Mouse (Mus musculus) ES-E14 (cell line): Measurements from ENCODE around the gene Lyrm9.

Experiments used
- MAFK ChIP-seq: IDR thresholded peaks from 2 replicates; pipeline ENCODE4 v1.6.1; 2014; ENCODE audit warnings: mild to moderate bottlenecking, low read depth, low read length, inconsistent platforms; ENCODE audit not compliant: insufficient read depth
- ZC3H11A ChIP-seq: IDR thresholded peaks from 2 replicates; pipeline ENCODE4 v1.6.1; 2012; ENCODE audit warnings: low read depth, mild to moderate bottlenecking, inconsistent platforms, low read length, borderline replicate concordance

- no peak for TF ChIP-seq MAFK
- TF ChIP-seq ZC3H11A: no peak
These were observed 13.8 kb downstream of the Lyrm9 start for GRCm38 (mm10) chr11:78840141-78840540.
